Mouse (Mus musculus) lung, embryonic 15.5 days (tissue): ENCODE results near the gene Clnk. TPM values are rescaled to one million over a fixed set of nuclear protein-coding genes. Genes with fewer than 3 reads are reported as not detected.

Experiments
- ATAC-seq: fragments of 200-750 bp; cut with Nextera tagmentation; 2 replicates; pipeline ENCODE4 v1.8.0; 2017; ENCODE audit warnings: moderate number of reproducible peaks, borderline replicate concordance; ENCODE audit not compliant: low FRiP score, low TSS enrichment; ENCODE audit errors: extremely low read depth
- H3K27ac ChIP-seq: fragments of 300-500 bp; sonication (generic); 2 replicates; pipeline ENCODE4 v1.5.1; 2015; ENCODE audit warnings: moderate library complexity, mild to moderate bottlenecking, inconsistent platforms
- H3K27me3 ChIP-seq: fragments of 300-500 bp; sonication (generic); 2 replicates; pipeline ENCODE4 v1.6.1; 2015; ENCODE audit warnings: inconsistent platforms
- H3K36me3 ChIP-seq: fragments of 300-500 bp; sonication (generic); 2 replicates; pipeline ENCODE4 v1.6.1; 2015; ENCODE audit warnings: inconsistent platforms
- H3K4me1 ChIP-seq: fragments of 300-500 bp; sonication (generic); 2 replicates; pipeline ENCODE4 v1.6.1; 2015; ENCODE audit warnings: inconsistent platforms
- H3K4me2 ChIP-seq: fragments of 300-500 bp; sonication (generic); 2 replicates; pipeline ENCODE4 v1.6.1; 2015; ENCODE audit warnings: inconsistent platforms, mild to moderate bottlenecking, moderate library complexity
- H3K4me3 ChIP-seq: fragments of 300-500 bp; sonication (generic); 2 replicates; pipeline ENCODE4 v1.5.1; 2015; ENCODE audit warnings: mild to moderate bottlenecking, inconsistent platforms
- H3K9ac ChIP-seq: fragments of 300-500 bp; sonication (generic); 2 replicates; pipeline ENCODE4 v1.6.1; 2015; ENCODE audit warnings: inconsistent platforms
- H3K9me3 ChIP-seq: fragments of 300-500 bp; sonication (generic); 2 replicates; pipeline ENCODE4 v1.6.1; 2016; ENCODE audit warnings: inconsistent platforms
- WGBS: fragments of 180-500 bp; shearing (Covaris S2); methylation state at CpG from one replicate; pipeline ENCODE4 v1.1.7; 2015; 5-methylcytosine and 5-hydroxymethylcytosine counted together
- polyA plus RNA-seq: library from polyadenylated mRNA; unstranded; fragments of >200 nt; fragmentation: Nextera tagmentation; extraction: Ambion mirVana; gene quantifications from 2 replicates; pipeline ENCODE4 v1.2.1, GENCODE M21; 2015

Gene Clnk
- polyA plus RNA-seq, 1 experiment from 2014 or later: 0.25 TPM

GRCm38 (mm10) chr5:38788820-38789219, 87.8 kb downstream of the Clnk start:
- Histone ChIP-seq H3K27me3 (no peaks in the 10 kb centered on the region), H3K4me3 (no peak overlapping the region), H3K36me3 (no peaks in the 10 kb centered on the region), H3K9me3 (no peaks in the 10 kb centered on the region), H3K9ac (no peak overlapping the region), H3K4me1 (no peaks in the 10 kb centered on the region), H3K27ac (no peak overlapping the region), H3K4me2 (no peak overlapping the region)
- no peak for ATAC-seq
- 81% methylated on average over 5 of the region's 5 CpGs for WGBS

- 30% methylated on average over 15 of the region's 15 CpGs for WGBS
- Histone ChIP-seq H3K9me3 (no peaks in the 10 kb centered on the region), H3K4me2 (peak overlapping the region; percentile 27), H3K4me1 (no peaks in the 10 kb centered on the region), H3K27ac (no peak overlapping the region), H3K4me3 (no peak overlapping the region), H3K27me3 (no peaks in the 10 kb centered on the region), H3K36me3 (no peaks in the 10 kb centered on the region), H3K9ac (no peak overlapping the region)
- no peak; the same call in 1 of the 2 replicates for ATAC-seq
These were observed 88.6 kb downstream of the Clnk start for GRCm38 (mm10) chr5:38787851-38788520.

GRCm38 (mm10) chr5:38786126-38786525, 90.5 kb downstream of the Clnk start:
- Histone ChIP-seq H3K36me3 (no peaks in the 10 kb centered on the region), H3K9me3 (no peaks in the 10 kb centered on the region), H3K9ac (no peak overlapping the region), H3K4me2 (no peak overlapping the region), H3K4me3 (no peak overlapping the region), H3K27me3 (no peaks in the 10 kb centered on the region), H3K27ac (no peak overlapping the region), H3K4me1 (no peaks in the 10 kb centered on the region)
- ATAC-seq: no peak
- WGBS: 81% methylated on average over 15 of the region's 15 CpGs

GRCm38 (mm10) chr5:38785686-38786085, 90.9 kb downstream of the Clnk start:
- H3K27ac ChIP-seq: no peak overlapping the region
- no peak overlapping the region for H3K4me3 ChIP-seq
- ATAC-seq: no peak
- no peak overlapping the region for H3K9ac ChIP-seq
- no peaks in the 10 kb centered on the region for H3K9me3 ChIP-seq
- H3K4me1 ChIP-seq: no peaks in the 10 kb centered on the region
- H3K36me3 ChIP-seq: no peaks in the 10 kb centered on the region
- H3K4me2 ChIP-seq: no peak overlapping the region
- 73% methylated on average over 8 of the region's 8 CpGs for WGBS
- H3K27me3 ChIP-seq: no peaks in the 10 kb centered on the region

GRCm38 (mm10) chr5:38781813-38782212, 94.8 kb downstream of the Clnk start:
- WGBS: 27% methylated on average over 4 of the region's 4 CpGs

GRCm38 (mm10) chr5:38780631-38781030, 96.0 kb downstream of the Clnk start:
- no peak overlapping the region for H3K4me3 ChIP-seq
- no peak overlapping the region for H3K27ac ChIP-seq
- no peaks in the 10 kb centered on the region for H3K36me3 ChIP-seq
- no peak overlapping the region for H3K4me2 ChIP-seq
- H3K9ac ChIP-seq: no peak overlapping the region
- no peaks in the 10 kb centered on the region for H3K9me3 ChIP-seq
- no peak for ATAC-seq
- WGBS: 40% methylated on average over 8 of the region's 8 CpGs
- no peaks in the 10 kb centered on the region for H3K27me3 ChIP-seq
- H3K4me1 ChIP-seq: no peaks in the 10 kb centered on the region

More at GRCm38 (mm10) chr5:38781813-38782212, 94.8 kb downstream of the Clnk start:
- H3K27me3 ChIP-seq: no peaks in the 10 kb centered on the region
- H3K4me2 ChIP-seq: no peak overlapping the region
- no peaks in the 10 kb centered on the region for H3K36me3 ChIP-seq
- no peak overlapping the region for H3K4me3 ChIP-seq
- no peak overlapping the region for H3K27ac ChIP-seq
- no peak overlapping the region for H3K9ac ChIP-seq
- no peaks in the 10 kb centered on the region for H3K9me3 ChIP-seq
- ATAC-seq: no peak
- no peaks in the 10 kb centered on the region for H3K4me1 ChIP-seq

GRCm38 (mm10) chr5:38780045-38780444, 96.6 kb downstream of the Clnk start:
- H3K27ac ChIP-seq: no peak overlapping the region
- no peak for ATAC-seq

GRCm38 (mm10) chr5:38775500-38775899, 101.1 kb downstream of the Clnk start:
- Histone ChIP-seq H3K4me3 (no peak overlapping the region), H3K4me2 (no peak overlapping the region), H3K9ac (no peak overlapping the region), H3K4me1 (no peaks in the 10 kb centered on the region), H3K9me3 (no peaks in the 10 kb centered on the region), H3K27me3 (no peaks in the 10 kb centered on the region), H3K36me3 (no peaks in the 10 kb centered on the region), H3K27ac (no peak overlapping the region)
- 69% methylated on average over 10 of the region's 10 CpGs for WGBS
- no peak for ATAC-seq

More at GRCm38 (mm10) chr5:38780045-38780444, 96.6 kb downstream of the Clnk start:
- no peaks in the 10 kb centered on the region for H3K9me3 ChIP-seq
- no peaks in the 10 kb centered on the region for H3K36me3 ChIP-seq
- WGBS: 69% methylated on average over 3 of the region's 3 CpGs
- H3K4me3 ChIP-seq: no peak overlapping the region
- H3K27me3 ChIP-seq: no peaks in the 10 kb centered on the region
- no peak overlapping the region for H3K9ac ChIP-seq
- no peak overlapping the region for H3K4me2 ChIP-seq
- no peaks in the 10 kb centered on the region for H3K4me1 ChIP-seq

- ATAC-seq: no peak
- no peaks in the 10 kb centered on the region for H3K9me3 ChIP-seq
- H3K4me1 ChIP-seq: no peaks in the 10 kb centered on the region
- H3K9ac ChIP-seq: no peak overlapping the region
- H3K4me3 ChIP-seq: no peak overlapping the region
- H3K27ac ChIP-seq: no peak overlapping the region
- H3K4me2 ChIP-seq: no peak overlapping the region
- 18% methylated on average over 3 of the region's 3 CpGs for WGBS
- H3K27me3 ChIP-seq: no peaks in the 10 kb centered on the region
- H3K36me3 ChIP-seq: no peaks in the 10 kb centered on the region
These were observed 121.7 kb downstream of the Clnk start for GRCm38 (mm10) chr5:38754950-38755349.

- H3K4me3 ChIP-seq: no peak overlapping the region
- no peak overlapping the region for H3K9ac ChIP-seq
- ATAC-seq: no peak
- H3K27me3 ChIP-seq: no peaks in the 10 kb centered on the region
- no peaks in the 10 kb centered on the region for H3K9me3 ChIP-seq
- H3K4me2 ChIP-seq: no peak overlapping the region
- no peak overlapping the region for H3K27ac ChIP-seq
- 15% methylated on average over 4 of the region's 4 CpGs for WGBS
- H3K4me1 ChIP-seq: no peaks in the 10 kb centered on the region
- no peaks in the 10 kb centered on the region for H3K36me3 ChIP-seq
These were observed 123.9 kb downstream of the Clnk start for GRCm38 (mm10) chr5:38752749-38753148.

- 65% methylated on average over 11 of the region's 11 CpGs for WGBS
- Histone ChIP-seq H3K9me3 (no peaks in the 10 kb centered on the region), H3K9ac (no peak overlapping the region), H3K4me2 (no peak overlapping the region), H3K4me1 (no peaks in the 10 kb centered on the region), H3K36me3 (no peaks in the 10 kb centered on the region), H3K27me3 (no peaks in the 10 kb centered on the region), H3K27ac (no peak overlapping the region), H3K4me3 (no peak overlapping the region)
- no peak for ATAC-seq
These were observed 167.6 kb downstream of the Clnk start for GRCm38 (mm10) chr5:38708940-38709581.

- no peaks in the 10 kb centered on the region for H3K27me3 ChIP-seq
- WGBS: 70% methylated on average over 7 of the region's 7 CpGs
- no peak overlapping the region for H3K27ac ChIP-seq
- H3K4me2 ChIP-seq: no peak overlapping the region
- no peak for ATAC-seq
- no peaks in the 10 kb centered on the region for H3K36me3 ChIP-seq
- H3K4me1 ChIP-seq: no peaks in the 10 kb centered on the region
- H3K9me3 ChIP-seq: no peaks in the 10 kb centered on the region
- H3K4me3 ChIP-seq: no peak overlapping the region
- no peak overlapping the region for H3K9ac ChIP-seq
These were observed 169.1 kb downstream of the Clnk start for GRCm38 (mm10) chr5:38707364-38708075.
